Mouse (Mus musculus) layer of hippocampus, adult 9-11 months (tissue): Measurements from ENCODE around the gene Olfr1373.
"Not testable (repeated sequence)": the region's sequence is repeated elsewhere in the genome, so short reads cannot be mapped to it uniquely, and the experiment has no call there.

Source experiments
- DNase-seq: peaks from one replicate; pipeline ENCODE4 v3.0.0; 2022

The Olfr1373 gene

GRCm38 (mm10) chr11:52145428-52145827 lies at the start of gene Olfr1373:
Olfr1373 (minus strand) TSS chr11:52145528.
- DNase-seq = not testable (repeated sequence)

GRCm38 (mm10) chr11:52180651-52181050 lies 35.3 kb upstream of the Olfr1373 start:
- DNase-seq = not testable (repeated sequence)

DNA sequence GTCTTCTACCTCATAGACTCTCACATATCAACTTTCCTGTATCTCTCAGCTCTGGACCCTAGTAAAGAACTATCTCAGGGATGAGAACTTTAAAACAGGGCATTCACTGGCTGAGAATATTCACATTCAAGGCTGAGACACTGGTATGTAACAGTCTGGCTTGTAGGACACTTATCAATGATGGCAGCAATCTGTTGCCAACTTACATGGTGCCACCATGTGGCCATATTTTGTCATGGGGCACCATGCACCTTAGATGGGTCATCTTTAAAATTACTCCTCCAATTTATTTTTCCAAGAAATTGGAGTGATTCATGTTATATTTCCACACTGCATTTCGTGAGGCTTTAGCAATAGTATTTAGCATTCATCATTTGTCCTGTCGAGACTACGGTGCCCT lies 34.6 kb upstream of the Olfr1373 start:
- not testable (repeated sequence) for DNase-seq

DNA sequence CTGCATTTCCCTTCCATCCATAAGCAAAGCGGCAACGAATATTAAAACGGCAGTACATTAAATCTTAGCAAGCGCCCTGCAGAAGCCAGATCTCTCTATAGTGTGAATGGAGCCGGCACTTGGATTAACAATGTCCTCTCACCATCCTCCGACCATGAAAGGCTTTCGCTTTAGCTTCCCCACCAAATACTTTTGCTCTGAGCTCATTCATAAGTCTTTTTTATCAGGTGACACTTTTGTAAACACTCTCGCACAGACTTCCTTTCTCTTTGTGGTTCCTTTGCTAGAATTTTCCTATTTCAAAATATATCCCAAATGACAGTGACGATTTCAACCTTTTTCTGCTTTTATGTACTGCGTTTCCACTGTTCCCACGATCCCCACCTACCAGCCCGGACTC lies 23.1 kb upstream of the Olfr1373 start:
- DNase-seq = no peak

- DNase-seq = not testable (repeated sequence)
Measured at GRCm38 (mm10) chr11:52167901-52168302, 22.6 kb upstream of the Olfr1373 start.

GRCm38 (mm10) chr11:52167126-52167525 lies 21.8 kb upstream of the Olfr1373 start:
- no peak for DNase-seq

DNA sequence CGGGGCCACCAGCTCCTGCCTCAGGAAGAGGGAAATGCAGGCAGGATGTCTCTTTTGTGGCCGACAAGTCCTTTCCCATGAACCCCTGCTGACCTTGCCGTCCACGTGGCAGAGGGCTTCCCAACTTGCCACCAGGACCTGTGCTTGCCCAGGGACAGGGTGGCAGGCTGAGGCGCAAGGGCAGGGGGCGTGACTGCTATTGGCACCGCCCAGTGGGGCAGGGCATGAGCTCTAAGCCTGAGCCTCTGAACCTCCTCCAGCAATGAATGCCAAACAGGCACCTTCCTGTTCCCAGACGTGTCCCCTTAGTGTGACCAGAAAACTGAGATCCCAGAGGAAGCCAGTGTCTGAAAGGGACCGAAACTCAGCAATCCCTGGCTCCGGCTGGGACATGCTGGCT lies 18.6 kb upstream of the Olfr1373 start:
- no peak for DNase-seq

DNA sequence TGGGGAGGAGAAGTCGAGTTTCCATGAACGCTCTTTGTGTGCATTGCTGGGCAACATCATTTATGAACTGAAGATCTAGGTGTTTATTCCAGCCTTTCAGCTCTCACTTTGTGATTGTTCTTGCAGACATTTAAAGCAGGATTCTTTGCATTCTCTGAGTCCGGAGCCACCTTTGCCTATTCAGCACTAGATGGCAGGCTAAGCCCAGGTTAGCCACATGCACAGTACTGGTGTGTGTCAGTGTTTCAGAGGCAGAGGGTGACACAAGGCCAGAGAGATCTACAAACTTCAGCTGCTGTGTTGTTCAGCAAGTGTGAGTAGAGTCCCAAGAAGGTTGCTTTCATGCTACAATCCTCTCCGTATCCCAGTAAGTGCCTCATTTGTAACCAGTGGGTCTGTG lies 1.7 kb downstream of the Olfr1373 start:
- DNase-seq = peak; percentile 63

DNA sequence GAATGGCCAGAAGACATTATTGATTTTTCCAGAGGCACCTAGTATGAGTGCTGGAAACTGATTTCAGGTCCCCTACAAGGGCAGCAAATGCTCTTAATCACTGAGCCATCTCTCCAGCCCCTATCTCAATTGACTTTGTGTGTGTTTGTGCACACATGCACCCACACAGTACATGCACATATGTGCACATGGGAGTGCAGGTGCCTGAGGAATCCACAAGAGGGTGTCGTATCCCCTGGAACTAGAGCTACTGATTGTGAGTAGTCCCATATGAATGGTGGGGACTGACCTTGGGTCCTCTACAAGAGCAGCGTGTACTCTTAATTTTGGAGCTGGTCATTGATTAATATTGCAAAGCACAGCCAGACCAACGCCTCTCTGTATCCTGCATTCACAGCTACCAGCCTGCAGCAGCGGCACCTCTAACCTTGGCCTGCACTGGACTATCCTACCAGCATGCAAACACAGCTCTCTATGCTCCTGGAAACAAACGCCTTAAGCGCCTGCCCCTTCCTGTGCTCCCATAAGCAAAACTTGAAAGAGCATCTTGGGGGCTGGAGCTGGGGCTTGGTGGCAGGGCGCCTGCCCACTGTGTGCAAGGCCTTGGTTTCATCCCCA lies 14.8 kb downstream of the Olfr1373 start:
- no peak for DNase-seq

GRCm38 (mm10) chr11:52129621-52130450 lies 15.5 kb downstream of the Olfr1373 start:
- peak; percentile 64 for DNase-seq

- DNase-seq = no peak
Measured at GRCm38 (mm10) chr11:52129171-52129570, 16.2 kb downstream of the Olfr1373 start.

DNA sequence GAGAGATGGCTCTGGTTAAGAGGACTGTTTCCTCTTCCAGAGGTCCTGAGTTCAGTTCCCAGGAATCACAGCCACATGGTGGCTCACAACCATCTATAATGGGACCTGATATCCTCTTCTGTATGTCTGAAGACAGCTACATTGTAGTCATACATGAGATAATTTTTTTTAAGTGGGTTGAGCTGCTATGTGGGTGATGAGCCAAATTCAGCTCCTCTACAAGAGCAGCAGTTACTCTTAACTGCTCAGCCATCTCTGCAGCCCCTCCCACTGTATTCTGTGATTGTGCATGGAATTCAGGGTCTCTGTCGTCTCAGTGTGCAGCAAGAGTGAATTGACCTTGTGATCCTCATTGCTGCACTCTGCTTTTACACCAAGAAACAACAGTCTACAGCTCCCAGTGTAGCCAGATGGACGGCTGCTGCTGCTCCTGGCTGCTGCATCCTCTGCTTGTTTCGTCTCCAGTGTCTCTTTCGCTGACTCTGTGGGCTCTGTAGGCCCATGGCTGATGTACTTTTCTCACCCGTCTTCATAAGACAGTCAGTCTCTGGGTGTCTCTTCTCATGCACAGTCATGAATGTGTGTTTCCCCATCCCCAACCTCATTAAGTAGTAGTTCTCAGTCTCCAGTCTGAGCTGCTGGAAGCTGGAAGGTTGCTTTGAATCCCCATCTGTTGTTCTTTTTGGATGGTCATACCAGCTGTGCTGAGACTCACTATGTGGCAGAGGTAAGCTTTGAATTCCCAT lies 16.8 kb downstream of the Olfr1373 start:
- DNase-seq = no peak

DNA sequence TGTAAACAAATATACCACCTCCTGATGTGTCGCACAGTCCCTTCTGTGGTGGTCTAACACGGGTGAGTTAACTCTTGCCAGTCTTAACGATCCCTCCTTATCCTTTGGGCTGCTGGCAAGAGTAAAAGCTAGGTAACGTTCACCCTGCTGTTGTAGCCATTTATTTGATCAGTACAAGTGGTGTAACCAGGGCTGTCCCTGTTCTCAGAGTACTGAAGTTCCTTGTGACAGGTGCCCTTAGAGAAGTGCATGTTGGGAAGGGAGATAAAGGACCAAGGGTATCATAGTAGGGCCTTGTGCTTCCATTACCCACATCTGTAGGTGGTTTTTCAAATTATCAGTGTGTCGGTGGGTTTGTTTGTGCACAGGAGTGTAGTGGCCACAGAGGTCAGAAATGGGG lies 17.6 kb downstream of the Olfr1373 start:
- no peak for DNase-seq

- no peak for DNase-seq
Measured at GRCm38 (mm10) chr11:52127169-52127568, 18.2 kb downstream of the Olfr1373 start.

GRCm38 (mm10) chr11:52124468-52124867 lies 20.9 kb downstream of the Olfr1373 start:
- no peak for DNase-seq

DNA sequence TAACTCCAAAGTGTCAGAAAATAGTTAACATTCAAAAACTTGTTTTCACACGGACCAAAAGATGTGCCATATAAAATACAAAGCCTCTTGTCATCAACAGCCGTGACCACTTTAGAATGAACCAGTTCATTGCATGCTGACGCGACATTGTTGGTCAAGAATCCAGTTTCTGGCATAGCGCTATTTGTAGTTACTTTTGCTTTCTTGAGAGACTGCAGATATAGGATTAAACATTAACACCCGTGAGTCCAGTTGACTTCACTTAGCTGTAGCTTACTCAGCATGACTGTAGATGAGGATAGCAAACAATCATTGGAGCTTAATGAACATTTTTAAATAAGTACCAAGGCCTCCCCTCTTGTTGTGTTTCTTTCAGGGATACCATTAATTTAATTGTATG lies 23.3 kb downstream of the Olfr1373 start:
- DNase-seq = no peak

DNA sequence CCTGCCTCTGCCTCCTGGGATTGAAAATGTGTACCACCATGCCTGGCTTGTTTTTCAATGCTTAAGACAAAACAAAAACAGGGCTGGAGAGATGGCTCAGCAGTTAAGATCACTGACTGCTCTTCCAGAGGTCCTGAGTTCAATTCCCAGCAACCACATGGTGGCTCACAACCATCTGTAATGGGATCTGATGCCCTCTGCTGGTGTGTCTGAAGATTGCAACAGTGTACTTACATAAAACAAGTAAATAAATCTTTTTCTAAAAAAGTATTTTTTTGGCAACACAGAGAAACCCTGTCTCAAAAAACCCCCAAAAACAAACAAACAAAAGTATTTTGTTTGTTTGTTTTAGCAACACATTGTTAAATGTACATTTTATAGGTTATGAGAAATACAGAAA lies 24.9 kb downstream of the Olfr1373 start:
- not testable (repeated sequence) for DNase-seq

DNA sequence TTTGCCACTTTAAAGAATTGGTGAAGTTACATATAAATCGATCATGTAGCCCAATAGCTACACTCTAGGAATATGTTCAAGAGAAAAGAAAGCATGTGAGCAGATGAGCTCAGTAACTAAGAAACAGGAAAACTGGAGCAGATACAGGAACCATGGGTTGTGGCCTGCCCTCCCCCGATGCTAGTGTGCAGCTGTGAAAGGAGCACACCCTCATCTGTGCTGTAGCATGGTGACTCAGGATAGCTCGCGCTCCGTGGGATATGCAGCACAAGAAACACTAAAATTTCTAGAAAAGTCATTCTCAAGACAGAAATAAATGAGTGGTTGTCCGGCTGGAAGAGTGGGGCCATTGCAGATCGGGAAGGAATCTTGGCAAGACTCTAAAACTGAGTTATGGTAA lies 28.2 kb downstream of the Olfr1373 start:
- no peak for DNase-seq

DNA sequence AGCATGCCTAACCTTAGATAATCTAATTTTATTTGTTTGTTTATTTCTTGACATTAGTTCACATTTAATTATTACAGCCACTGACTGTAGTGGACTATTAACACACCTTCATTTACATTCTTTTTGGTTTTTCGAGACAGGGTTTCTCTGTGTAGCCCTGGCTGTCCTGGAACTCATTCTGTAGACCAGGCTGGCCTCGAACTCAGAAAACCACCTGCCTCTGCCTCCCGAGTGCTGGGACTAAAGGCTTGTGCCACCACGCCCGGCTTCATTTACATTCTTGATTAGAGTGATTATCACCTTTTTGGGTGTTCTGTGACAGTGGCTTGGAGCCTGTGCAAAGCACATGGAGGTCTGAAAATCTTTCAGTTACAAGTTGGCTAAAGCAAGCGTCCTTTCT lies 29.2 kb downstream of the Olfr1373 start:
- DNase-seq = not testable (repeated sequence)

DNA sequence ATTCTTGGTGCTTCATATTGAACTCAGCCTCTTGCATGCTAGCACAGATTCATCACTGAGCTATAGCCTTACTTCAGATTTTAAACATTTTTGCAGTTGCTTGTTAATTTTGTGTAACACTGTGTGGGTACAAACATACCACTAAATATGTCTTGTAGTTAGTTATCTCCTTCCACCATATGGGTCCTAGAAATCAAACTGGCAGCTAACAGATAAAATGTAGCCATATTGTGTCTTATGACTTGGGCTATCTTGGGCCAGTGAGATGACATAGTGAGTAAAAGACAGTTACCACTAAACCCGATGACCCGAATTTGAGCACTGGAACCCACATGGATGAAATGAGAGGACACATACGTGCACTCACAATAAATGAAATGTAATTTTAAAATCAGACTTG lies 29.8 kb downstream of the Olfr1373 start:
- no peak for DNase-seq

GRCm38 (mm10) chr11:52109421-52109820 lies 35.9 kb downstream of the Olfr1373 start:
- DNase-seq = no peak

DNA sequence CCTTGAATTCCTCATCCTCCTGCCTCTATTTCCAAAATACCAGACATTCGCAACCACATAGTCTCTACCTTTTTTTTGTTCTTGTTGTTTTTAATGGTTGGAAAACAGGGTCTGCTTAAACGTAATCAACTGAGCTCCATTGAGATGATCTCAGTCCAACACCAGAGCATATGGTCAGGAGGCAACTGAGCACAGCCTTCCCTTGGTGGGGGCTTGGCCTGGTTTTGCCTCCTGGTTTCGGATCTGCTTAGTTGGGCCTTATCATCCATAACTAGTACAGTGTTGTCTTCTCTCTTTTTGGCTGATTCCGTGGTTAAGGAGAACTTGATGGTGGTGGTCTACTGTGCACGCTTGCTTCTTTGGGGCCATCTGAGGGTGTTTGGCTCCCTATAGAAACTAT lies 36.5 kb downstream of the Olfr1373 start:
- no peak for DNase-seq

GRCm38 (mm10) chr11:52106438-52106837 lies 38.9 kb downstream of the Olfr1373 start:
- no peak for DNase-seq

DNA sequence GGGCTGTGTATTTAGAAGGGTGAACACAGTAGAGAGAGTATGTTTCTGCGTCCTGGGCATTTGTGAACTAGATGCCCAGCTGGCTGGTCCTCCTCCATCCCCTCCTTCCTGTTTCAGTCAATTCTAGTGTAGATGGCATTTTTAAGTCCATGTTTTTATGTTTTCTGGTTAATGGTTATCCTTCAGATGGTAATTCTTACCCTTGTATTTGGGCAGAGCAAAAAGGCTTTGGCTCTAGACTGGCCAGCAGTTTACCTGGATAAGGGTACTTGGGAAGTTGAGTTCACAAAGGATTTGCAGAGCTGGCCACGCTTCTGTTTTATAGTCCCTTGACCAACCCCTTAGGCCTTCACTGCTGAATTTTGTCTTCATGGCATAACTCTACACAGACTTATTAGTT lies 39.3 kb downstream of the Olfr1373 start:
- DNase-seq = no peak
